Mouse (Mus musculus): ENCODE measurements around the gene Cbwd1. TPM values are rescaled to one million over a fixed set of nuclear protein-coding genes. Genes with fewer than 3 reads are reported as not detected.
A peak's percentile ranks its signal among the peaks of the same experiment; 100 is the strongest.

The Cbwd1 gene
- polyA plus RNA-seq, 1 experiment: 1.9 TPM

DNA sequence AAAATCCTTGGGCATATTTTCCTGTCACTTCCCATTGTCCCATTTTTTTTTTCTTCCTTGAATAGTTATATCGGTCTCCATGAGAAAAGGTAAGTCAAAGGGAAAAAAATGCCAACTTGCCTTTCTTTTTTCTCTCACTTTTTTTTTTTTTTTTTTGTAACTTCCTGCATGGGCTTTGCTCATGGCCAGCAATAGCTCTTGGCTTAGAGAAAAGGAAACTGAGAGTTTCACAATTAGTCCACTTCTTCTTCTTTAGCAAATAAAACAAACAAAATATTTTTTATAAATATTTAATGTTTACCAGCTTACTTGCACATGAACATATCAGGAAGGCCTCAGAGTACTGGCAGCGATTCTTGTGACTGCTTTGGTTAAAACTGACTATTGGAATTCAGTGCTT lies 4.8 kb upstream of the Cbwd1 start:
- DNase-seq: no peak
- TF ChIP-seq CTCF (IDR thresholded peaks at IDR 0.05; ENCODE audit: borderline replicate concordance, control insufficient read depth, extremely low read depth, insufficient read depth, low read length, poor library complexity) (no peak), POLR2A (IDR thresholded peaks at IDR 0.05; ENCODE audit: control insufficient read depth, extremely low read depth, insufficient read depth, low read length, poor library complexity) (no peak)
- H3K27ac ChIP-seq (ENCODE audit: control insufficient read depth, insufficient read depth, low read length): no peak overlapping the region
- no peak overlapping the region for H3K4me3 ChIP-seq (ENCODE audit: control insufficient read depth, insufficient read depth, low read length)
- H3K36me3 ChIP-seq (ENCODE audit: control insufficient read depth, insufficient read depth, low read length): no peaks in the 10 kb centered on the region
- peaks cover 2% of the 10 kb centered on the region; the same call in 1 of the 2 replicates for H3K4me1 ChIP-seq (replicated peaks; ENCODE audit: control insufficient read depth, insufficient read depth, low read length)
- WGBS: 46% methylated on average over 2 of the region's 2 CpGs
- H3K27me3 ChIP-seq (ENCODE audit: control insufficient read depth, insufficient read depth, low read length): no peaks in the 10 kb centered on the region

DNA sequence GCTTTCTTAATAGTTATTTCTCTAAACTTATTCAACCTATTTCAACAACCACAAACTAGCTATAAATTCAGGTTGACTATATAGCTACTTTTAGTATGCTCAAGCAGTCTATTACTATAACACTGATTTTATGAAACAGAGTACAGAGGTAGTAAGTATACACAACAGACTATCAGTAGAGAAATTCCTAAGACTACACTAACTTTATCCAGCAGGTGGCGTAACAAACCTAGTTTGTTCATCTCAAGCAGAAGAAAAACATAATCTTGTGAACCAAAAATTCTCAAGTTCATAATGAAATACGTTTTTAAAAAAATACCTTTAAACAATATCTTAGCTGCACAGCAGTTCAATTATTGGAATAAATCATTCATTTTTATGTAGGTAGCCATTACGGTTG lies 2.9 kb downstream of the Cbwd1 start:
- no peaks in the 10 kb centered on the region for H3K4me1 ChIP-seq (replicated peaks; ENCODE audit: control insufficient read depth, insufficient read depth, low read length)
- H3K36me3 ChIP-seq (ENCODE audit: control insufficient read depth, insufficient read depth, low read length): 0 out of 2 replicates have a peak, but pooled peaks cover 5% of the 10 kb centered on the region
- no peaks in the 10 kb centered on the region for H3K27me3 ChIP-seq (ENCODE audit: control insufficient read depth, insufficient read depth, low read length)
- WGBS: 34% methylated on average over 3 of the region's 3 CpGs
- TF ChIP-seq CTCF (IDR thresholded peaks at IDR 0.05; ENCODE audit: borderline replicate concordance, control insufficient read depth, extremely low read depth, insufficient read depth, low read length, poor library complexity) (no peak), POLR2A (IDR thresholded peaks at IDR 0.05; ENCODE audit: control insufficient read depth, extremely low read depth, insufficient read depth, low read length, poor library complexity) (no peak)
- no peak overlapping the region for H3K4me3 ChIP-seq (ENCODE audit: control insufficient read depth, insufficient read depth, low read length)
- no peak overlapping the region for H3K27ac ChIP-seq (ENCODE audit: control insufficient read depth, insufficient read depth, low read length)
- DNase-seq: peak; percentile 37

DNA sequence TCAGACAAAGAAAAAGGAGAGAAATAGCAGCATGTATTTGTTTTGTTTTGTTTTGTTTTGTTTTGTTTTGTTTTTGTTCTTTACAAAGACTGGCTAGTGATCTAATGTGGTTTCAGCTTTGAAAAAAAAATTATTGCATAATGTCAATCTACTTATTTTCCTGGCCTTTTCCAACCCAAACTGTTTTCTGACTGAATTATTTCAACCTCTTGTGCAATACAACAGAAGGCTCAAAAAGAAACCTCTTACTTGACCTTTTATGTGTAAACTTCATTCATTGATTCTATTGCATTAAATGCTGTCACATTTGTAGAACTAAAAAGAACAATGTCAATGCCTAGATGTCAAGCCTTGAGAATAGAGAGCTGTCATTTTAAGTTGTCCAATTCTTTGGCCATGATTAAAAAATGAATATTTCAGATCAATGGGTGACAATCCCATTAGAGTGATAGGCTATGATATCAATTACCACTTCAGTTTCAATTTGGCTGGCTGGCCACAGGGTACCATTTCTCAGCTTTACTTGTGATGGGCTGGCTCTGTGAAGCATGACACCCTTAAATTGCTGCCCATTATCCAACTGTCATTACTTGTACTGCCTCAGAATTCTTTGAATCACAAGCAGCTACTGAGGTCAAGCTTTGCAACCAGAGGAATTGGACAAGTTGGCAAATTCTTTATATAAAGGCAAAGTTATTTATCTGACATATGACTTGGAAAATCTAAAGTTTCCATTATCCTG lies 15.7 kb downstream of the Cbwd1 start:
- no peak for DNase-seq

DNA sequence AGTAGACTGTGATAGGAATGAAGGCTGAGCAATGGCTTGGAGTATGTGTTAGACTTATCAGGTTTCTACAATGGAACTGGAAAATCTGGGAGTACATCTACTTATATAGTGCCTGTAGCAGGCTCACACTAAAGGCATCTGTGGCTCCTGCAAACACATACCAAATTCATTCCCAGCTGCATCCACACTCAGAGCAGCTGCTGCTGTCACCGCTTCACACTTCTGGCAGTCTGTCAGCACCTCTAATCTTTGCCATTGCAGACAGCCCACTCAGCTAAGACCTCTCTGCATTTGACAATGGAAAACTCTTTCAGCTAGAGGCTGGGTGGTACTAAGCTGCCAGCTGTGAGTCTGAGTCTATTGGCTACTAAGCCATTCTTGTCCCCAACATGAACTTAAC lies 24.3 kb downstream of the Cbwd1 start:
- Histone ChIP-seq H3K27ac (ENCODE audit: control insufficient read depth, insufficient read depth, low read length) (no peak overlapping the region), H3K4me1 (replicated peaks; ENCODE audit: control insufficient read depth, insufficient read depth, low read length) (no peaks in the 10 kb centered on the region), H3K36me3 (ENCODE audit: control insufficient read depth, insufficient read depth, low read length) (0 out of 2 replicates have a peak, but pooled peaks cover 3% of the 10 kb centered on the region), H3K27me3 (ENCODE audit: control insufficient read depth, insufficient read depth, low read length) (no peaks in the 10 kb centered on the region), H3K4me3 (ENCODE audit: control insufficient read depth, insufficient read depth, low read length) (no peak overlapping the region)
- TF ChIP-seq POLR2A (IDR thresholded peaks at IDR 0.05; ENCODE audit: control insufficient read depth, extremely low read depth, insufficient read depth, low read length, poor library complexity) (no peak), CTCF (IDR thresholded peaks at IDR 0.05; ENCODE audit: borderline replicate concordance, control insufficient read depth, extremely low read depth, insufficient read depth, low read length, poor library complexity) (no peak)
- DNase-seq: no peak
- 96% methylated on average over 1 of the region's 1 CpGs for WGBS

More for the DNA sequence above, 15.7 kb downstream of the Cbwd1 start:
- H3K36me3 ChIP-seq (ENCODE audit: control insufficient read depth, insufficient read depth, low read length): no peaks in the 10 kb centered on the region
- no peak overlapping the region for H3K4me3 ChIP-seq (ENCODE audit: control insufficient read depth, insufficient read depth, low read length)
- no peaks in the 10 kb centered on the region for H3K4me1 ChIP-seq (replicated peaks; ENCODE audit: control insufficient read depth, insufficient read depth, low read length)
- TF ChIP-seq CTCF (IDR thresholded peaks at IDR 0.05; ENCODE audit: borderline replicate concordance, control insufficient read depth, extremely low read depth, insufficient read depth, low read length, poor library complexity) (no peak), POLR2A (IDR thresholded peaks at IDR 0.05; ENCODE audit: control insufficient read depth, extremely low read depth, insufficient read depth, low read length, poor library complexity) (no peak)
- no peaks in the 10 kb centered on the region for H3K27me3 ChIP-seq (ENCODE audit: control insufficient read depth, insufficient read depth, low read length)
- H3K27ac ChIP-seq (ENCODE audit: control insufficient read depth, insufficient read depth, low read length): no peak overlapping the region

DNA sequence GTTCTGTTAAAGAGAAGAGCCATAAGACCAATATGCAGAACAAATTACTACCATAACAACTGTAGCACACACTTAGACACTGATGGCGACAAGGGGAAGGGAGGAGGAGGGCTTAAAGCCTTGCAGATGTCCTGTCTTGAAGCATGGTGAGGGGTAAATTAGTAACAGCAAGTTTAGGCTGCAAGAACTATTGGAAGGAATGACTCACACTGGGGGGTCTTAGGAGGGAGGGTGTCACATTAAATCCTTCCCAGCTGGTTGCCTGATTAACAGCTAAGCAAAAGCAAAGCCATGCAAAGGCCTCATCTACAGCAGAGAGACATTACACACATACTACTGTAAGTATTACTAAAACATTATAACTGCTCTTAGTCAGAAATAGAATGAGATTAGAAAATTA lies 32.4 kb downstream of the Cbwd1 start:
- H3K36me3 ChIP-seq (ENCODE audit: control insufficient read depth, insufficient read depth, low read length): no peaks in the 10 kb centered on the region
- DNase-seq: no peak
- H3K27me3 ChIP-seq (ENCODE audit: control insufficient read depth, insufficient read depth, low read length): no peaks in the 10 kb centered on the region
- no peak overlapping the region for H3K27ac ChIP-seq (ENCODE audit: control insufficient read depth, insufficient read depth, low read length)
- no peak overlapping the region for H3K4me3 ChIP-seq (ENCODE audit: control insufficient read depth, insufficient read depth, low read length)
- 93% methylated on average over 1 of the region's 1 CpGs for WGBS
- no peak for TF ChIP-seq CTCF (IDR thresholded peaks at IDR 0.05; ENCODE audit: borderline replicate concordance, control insufficient read depth, extremely low read depth, insufficient read depth, low read length, poor library complexity)
- no peak for TF ChIP-seq POLR2A (IDR thresholded peaks at IDR 0.05; ENCODE audit: control insufficient read depth, extremely low read depth, insufficient read depth, low read length, poor library complexity)
- H3K4me1 ChIP-seq (replicated peaks; ENCODE audit: control insufficient read depth, insufficient read depth, low read length): no peaks in the 10 kb centered on the region

DNA sequence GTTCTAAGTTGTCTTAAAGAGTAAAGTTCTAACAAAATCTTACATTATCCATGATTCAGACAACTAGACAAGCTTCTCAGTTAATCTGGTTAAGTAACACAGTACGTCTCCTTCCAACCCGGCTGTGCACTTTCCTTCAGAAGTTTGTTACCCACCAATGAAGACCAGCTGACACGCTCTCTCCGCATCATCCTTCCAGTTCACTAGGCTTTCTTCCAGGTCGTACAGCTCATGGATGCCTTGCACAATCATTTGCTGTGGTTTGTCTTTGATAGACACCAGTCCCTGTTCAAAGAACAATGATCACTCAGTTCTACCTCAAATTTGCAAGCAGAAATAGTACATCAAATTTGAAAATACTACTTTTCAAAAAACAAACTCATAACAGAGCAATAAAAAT lies 40.5 kb downstream of the Cbwd1 start:
- Histone ChIP-seq H3K4me1 (replicated peaks; ENCODE audit: control insufficient read depth, insufficient read depth, low read length) (no peaks in the 10 kb centered on the region), H3K36me3 (ENCODE audit: control insufficient read depth, insufficient read depth, low read length) (no peaks in the 10 kb centered on the region; the same call in 1 of the 2 replicates), H3K27ac (ENCODE audit: control insufficient read depth, insufficient read depth, low read length) (no peak overlapping the region), H3K27me3 (ENCODE audit: control insufficient read depth, insufficient read depth, low read length) (no peaks in the 10 kb centered on the region), H3K4me3 (ENCODE audit: control insufficient read depth, insufficient read depth, low read length) (no peak overlapping the region)
- 97% methylated on average over 5 of the region's 5 CpGs for WGBS
- no peak for TF ChIP-seq POLR2A (IDR thresholded peaks at IDR 0.05; ENCODE audit: control insufficient read depth, extremely low read depth, insufficient read depth, low read length, poor library complexity)
- TF ChIP-seq CTCF (IDR thresholded peaks at IDR 0.05; ENCODE audit: borderline replicate concordance, control insufficient read depth, extremely low read depth, insufficient read depth, low read length, poor library complexity): no peak
- no peak for DNase-seq
